Mouse (Mus musculus) brain, embryonic 14.5 days (tissue): Measurements from ENCODE around the gene Tmem117.
A peak's percentile ranks its signal among the peaks of the same experiment; 100 is the strongest.

Experiments
- CTCF ChIP-seq: fragments of 200-500 bp; IDR thresholded peaks from 2 replicates; pipeline ENCODE4 v1.5.1; 2012; ENCODE audit warnings: inconsistent platforms, mild to moderate bottlenecking, moderate library complexity, borderline replicate concordance; ENCODE audit not compliant: insufficient read depth, insufficient read length; ENCODE audit errors: extremely low read depth
- POLR2A ChIP-seq: fragments of 200-500 bp; IDR thresholded peaks from 2 replicates; pipeline ENCODE4 v1.6.1; 2012; ENCODE audit warnings: mild to moderate bottlenecking, inconsistent platforms, borderline replicate concordance; ENCODE audit not compliant: poor library complexity, insufficient read depth, insufficient read length, severe bottlenecking; ENCODE audit errors: extremely low read depth

DNA sequence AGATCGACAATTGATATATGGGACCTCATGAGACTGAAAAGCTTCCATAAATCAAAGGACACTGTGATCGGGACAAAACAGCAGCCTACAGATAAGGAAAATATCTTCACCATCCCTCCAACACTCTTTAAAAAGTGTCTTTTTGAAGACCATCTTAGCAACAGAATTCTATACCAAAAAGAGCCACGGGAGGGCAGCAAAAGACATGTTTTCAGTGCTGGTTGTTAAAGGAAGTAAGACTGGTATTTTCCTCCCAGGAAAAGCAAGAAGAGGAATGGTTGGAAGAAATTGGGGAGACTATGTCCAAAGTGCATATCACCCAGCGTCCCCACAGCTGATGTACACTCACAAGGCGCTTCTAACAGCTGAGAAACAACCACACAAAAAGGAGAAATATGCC lies 93.7 kb downstream of the Tmem117 start:
- TF ChIP-seq CTCF (peak; percentile 41; the same call in 1 of the 2 replicates), POLR2A (no peak)
